Mouse (Mus musculus) stomach, postnatal 0 days (tissue): ENCODE measurements around the gene Slc25a33.

ENCODE experiments used
- CTCF ChIP-seq: IDR thresholded peaks from 2 replicates; pipeline ENCODE4 v1.5.1; 2016; ENCODE audit warnings: antibody characterized with exemption, low read depth, mild to moderate bottlenecking, moderate library complexity
- EP300 ChIP-seq: optimal IDR thresholded peaks from 2 replicates; pipeline ENCODE3; 2016; ENCODE audit warnings: antibody characterized with exemption

DNA sequence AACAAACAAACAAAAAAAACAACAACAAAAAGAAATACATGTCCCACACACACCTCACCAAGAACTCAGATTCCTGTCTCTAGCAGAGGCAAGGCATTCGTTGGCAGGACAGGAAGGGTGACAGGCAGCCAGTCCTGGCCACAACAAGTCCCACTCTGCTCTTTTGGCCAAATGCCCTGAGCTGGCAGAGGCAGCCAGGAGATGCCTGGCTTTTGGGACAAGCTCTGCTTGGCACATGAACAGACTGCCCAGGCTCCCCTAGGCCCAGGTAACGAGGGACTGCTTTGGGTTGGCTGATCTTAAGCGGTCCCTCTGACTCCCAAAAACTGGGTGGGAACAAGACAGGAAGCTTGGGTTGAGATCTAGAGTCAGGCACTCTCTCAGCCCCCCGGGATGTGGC, 37.5 kb downstream of the Slc25a33 start:
- TF ChIP-seq CTCF: no peak
- no peak for TF ChIP-seq EP300
